Mouse (Mus musculus) G1E (cell line): ENCODE data around the gene Olfr209. TPM values are rescaled to one million over a fixed set of nuclear protein-coding genes. Genes with fewer than 3 reads are reported as not detected.
"Not testable (repeated sequence)": the region's sequence is repeated elsewhere in the genome, so short reads cannot be mapped to it uniquely, and the experiment has no call there.

Source experiments
- ATAC-seq: 2 replicates; pipeline ENCODE4 v1.8.0; 2016; ENCODE audit warnings: mild to moderate bottlenecking; ENCODE audit not compliant: insufficient number of reproducible peaks, poor library complexity, low FRiP score, severe bottlenecking; ENCODE audit errors: extremely low read depth
- DNase-seq: peaks from one replicate; pipeline ENCODE4 v3.0.0; 2012; ENCODE audit warnings: low spot score
- H3K27me3 ChIP-seq: 2 replicates; pipeline ENCODE4 v1.6.1; 2012; ENCODE audit warnings: mild to moderate bottlenecking, low read length, inconsistent platforms; ENCODE audit not compliant: insufficient read depth
- H3K36me3 ChIP-seq: replicated peaks from 2 replicates; pipeline ENCODE3; 2012; ENCODE audit warnings: mild to moderate bottlenecking, inconsistent platforms
- H3K4me1 ChIP-seq: 2 replicates; pipeline ENCODE4 v1.6.1; 2012; ENCODE audit warnings: low read depth, low read length, inconsistent platforms, mixed read lengths; ENCODE audit not compliant: insufficient read depth
- H3K4me3 ChIP-seq: 2 replicates; pipeline ENCODE4 v1.5.1; 2012; ENCODE audit warnings: low read depth, mild to moderate bottlenecking, inconsistent platforms, low read length, moderate library complexity, mixed read lengths
- H3K9me3 ChIP-seq: replicated peaks from 2 replicates; pipeline ENCODE4 v1.6.1; 2012; ENCODE audit warnings: inconsistent platforms
- CTCF ChIP-seq: IDR thresholded peaks from 2 replicates; pipeline ENCODE4 v1.5.1; 2012; ENCODE audit warnings: low read depth, low read length, inconsistent platforms, mixed read lengths
- GATA1 ChIP-seq: IDR thresholded peaks from 2 replicates; pipeline ENCODE4 v1.6.1; 2012; ENCODE audit warnings: borderline replicate concordance, low read length, inconsistent platforms, mixed read lengths
- GATA2 ChIP-seq: IDR thresholded peaks from 2 replicates; pipeline ENCODE4 v1.6.1; 2012; ENCODE audit warnings: low read depth, low read length, inconsistent platforms, borderline replicate concordance
- POLR2AphosphoS5 ChIP-seq: IDR thresholded peaks from 2 replicates; pipeline ENCODE4 v1.6.1; 2012; ENCODE audit warnings: low read depth, low read length, inconsistent platforms; ENCODE audit not compliant: insufficient replicate concordance
- TAL1 ChIP-seq: conservative IDR thresholded peaks from 2 replicates; pipeline ENCODE4 v1.6.1; 2012; ENCODE audit warnings: low read depth, low read length, inconsistent platforms, mixed read lengths
- polyA plus RNA-seq: library from polyadenylated mRNA; stranded (reverse); fragments of >175 nt; gene quantifications from 2 replicates; pipeline ENCODE4 v1.2.3, GENCODE M21; 2012
- total RNA-seq, 2 experiments: library from RNA; stranded (forward) in 1 of 2; stranded (reverse) in 1 of 2; fragments of 200-1000 nt in 1 of 2; fragments of >200 nt in 1 of 2; fragmentation: Nextera tagmentation in 1 of 2; gene quantifications; 2 replicates each; pipeline ENCODE4 v1.2.3; 2014 to 2017

The Olfr209 gene
- total and polyA plus RNA-seq, 3 experiments: 0.16 TPM; not detected in 2

DNA sequence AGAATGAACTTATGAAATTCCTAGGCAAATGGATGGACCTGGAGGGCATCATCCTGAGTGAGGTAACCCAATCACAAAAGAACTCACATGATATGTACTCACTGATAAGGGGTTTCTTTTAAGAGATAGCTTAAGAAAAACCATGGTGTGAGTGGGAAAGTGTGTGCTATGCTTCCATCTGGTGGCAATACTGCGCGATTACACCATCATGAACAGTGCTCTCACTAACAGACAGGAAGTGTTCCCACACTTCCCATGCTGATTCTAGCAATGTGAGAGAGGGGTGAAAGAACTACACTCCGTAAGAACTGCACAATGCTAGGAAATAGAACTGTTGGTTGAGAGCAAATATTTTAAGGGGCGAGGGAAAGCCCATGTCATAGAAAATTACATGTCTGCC lies 39.9 kb upstream of the Olfr209 start:
- ATAC-seq: peak; percentile 76
- Histone ChIP-seq H3K4me3 (no peak overlapping the region), H3K27me3 (no peaks in the 10 kb centered on the region; the same call in 1 of the 2 replicates), H3K4me1 (peaks cover 20% of the 10 kb centered on the region), H3K36me3 (no peaks in the 10 kb centered on the region), H3K9me3 (no peaks in the 10 kb centered on the region)
- DNase-seq: peak; percentile 41
- TF ChIP-seq TAL1 (no peak), CTCF (peak; percentile 79), GATA2 (no peak), GATA1 (no peak), POLR2AphosphoS5 (no peak)

DNA sequence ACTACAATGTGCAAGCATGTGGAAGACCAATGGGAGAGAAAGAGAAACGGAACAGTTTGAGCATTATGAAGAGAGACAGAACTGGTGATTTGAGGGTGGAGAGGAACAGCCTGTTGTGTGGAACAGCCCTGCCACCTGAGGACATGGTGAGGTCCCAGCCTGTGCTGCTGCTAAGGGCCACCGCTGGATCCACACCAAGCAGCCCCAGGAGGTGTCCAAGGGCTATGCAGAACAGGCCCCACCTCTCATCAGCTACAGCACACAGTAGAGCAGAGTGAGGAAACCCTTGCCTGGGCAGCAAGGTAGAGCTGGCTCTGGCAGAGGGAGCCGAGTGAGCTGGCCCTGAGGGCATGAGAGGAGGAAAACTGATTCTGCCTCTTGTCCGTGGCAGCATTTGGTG lies 38.2 kb upstream of the Olfr209 start:
- no peak for DNase-seq
- Histone ChIP-seq H3K4me3 (no peak overlapping the region), H3K4me1 (peaks cover 20% of the 10 kb centered on the region), H3K36me3 (no peaks in the 10 kb centered on the region), H3K9me3 (no peaks in the 10 kb centered on the region), H3K27me3 (no peaks in the 10 kb centered on the region; the same call in 1 of the 2 replicates)
- TF ChIP-seq POLR2AphosphoS5 (no peak), GATA2 (no peak), CTCF (no peak), GATA1 (no peak), TAL1 (no peak)
- no peak for ATAC-seq

DNA sequence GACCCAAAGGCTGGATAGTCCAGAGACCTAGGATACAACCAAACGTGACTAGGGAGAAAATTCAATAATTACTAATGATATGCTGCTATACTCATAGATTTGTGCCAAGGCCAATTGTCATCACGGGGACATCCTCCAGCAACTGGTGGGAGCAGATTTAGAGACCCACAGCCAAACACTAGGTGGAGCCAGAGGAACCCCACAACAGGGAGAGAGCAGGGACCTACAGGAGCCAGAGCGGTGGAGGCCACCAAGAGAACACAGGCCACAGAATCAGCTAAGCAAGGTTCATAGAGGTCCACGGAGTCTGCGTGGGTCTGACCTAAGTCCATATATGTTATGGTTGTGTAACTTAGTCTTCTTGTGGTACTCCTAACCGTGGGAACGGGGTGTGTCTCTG lies 37.3 kb upstream of the Olfr209 start:
- Histone ChIP-seq H3K27me3 (no peaks in the 10 kb centered on the region), H3K4me3 (no peak overlapping the region), H3K9me3 (no peaks in the 10 kb centered on the region), H3K36me3 (no peaks in the 10 kb centered on the region), H3K4me1 (peaks cover 19% of the 10 kb centered on the region)
- TF ChIP-seq CTCF (0 out of 2 replicates have a peak, but pooled peaks have one; percentile 7), GATA2 (no peak)
- ATAC-seq (peak; percentile 35; the same call in 1 of the 2 replicates), DNase-seq (peak; percentile 14)

DNA sequence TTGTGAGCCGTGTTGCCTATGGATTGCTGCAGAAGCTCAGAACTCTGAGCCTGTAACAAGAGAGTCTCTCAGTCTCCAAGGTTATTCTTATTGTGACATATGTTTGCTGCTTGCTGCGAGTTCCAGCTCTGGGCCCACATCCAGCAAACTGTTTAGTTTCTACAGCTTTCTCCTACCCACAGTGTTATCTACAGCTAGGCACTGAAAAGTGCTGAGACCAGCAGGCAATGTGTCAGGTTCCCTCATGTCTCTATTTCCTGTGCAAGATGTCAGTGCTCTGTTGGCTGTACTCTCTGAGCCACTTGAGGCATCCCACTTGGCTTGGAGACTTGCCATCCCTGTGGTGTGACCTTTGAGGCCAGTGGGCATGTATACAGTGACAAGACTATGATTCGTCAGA lies 29.5 kb upstream of the Olfr209 start:
- Histone ChIP-seq H3K4me1 (no peaks in the 10 kb centered on the region), H3K9me3 (no peaks in the 10 kb centered on the region), H3K4me3 (no peak overlapping the region), H3K36me3 (no peaks in the 10 kb centered on the region), H3K27me3 (no peaks in the 10 kb centered on the region)
- ATAC-seq (no peak), DNase-seq (no peak)
- TF ChIP-seq TAL1 (no peak), GATA2 (no peak), POLR2AphosphoS5 (no peak), GATA1 (no peak), CTCF (no peak)

DNA sequence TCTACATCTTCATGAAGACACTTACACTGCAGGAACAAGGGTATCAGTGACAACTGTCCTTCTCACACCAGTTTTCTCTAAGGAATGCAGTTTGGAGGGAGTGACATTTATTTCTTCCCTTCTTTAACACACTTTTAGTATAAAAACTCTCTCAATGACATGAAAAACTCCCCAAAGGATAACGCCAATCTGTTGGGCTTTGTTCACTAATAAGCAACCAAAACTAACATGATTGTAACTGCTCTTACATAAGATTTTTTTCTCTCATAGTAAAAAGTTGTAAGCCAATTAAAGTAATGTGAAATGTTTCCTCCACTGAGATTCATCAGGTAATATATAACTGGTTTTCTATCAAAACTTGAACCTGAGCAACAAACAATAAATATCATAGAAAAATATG lies 14.6 kb downstream of the Olfr209 start, which contains the start of gene Olfr206:
Gene Olfr206, minus strand, starts transcription at position 101 of the 400 bp plus-strand sequence.
- Histone ChIP-seq H3K4me3 (no peak within 1 kb of the TSS), H3K36me3 (no peaks in the 10 kb centered on the region), H3K27me3 (no peaks in the 10 kb centered on the region), H3K4me1 (no peaks in the 10 kb centered on the region), H3K9me3 (no peaks in the 10 kb centered on the region)
- DNase-seq (no peak), ATAC-seq (no peak)
- no peak for TF ChIP-seq POLR2AphosphoS5
- no peak for TF ChIP-seq CTCF
- TF ChIP-seq GATA1: no peak

DNA sequence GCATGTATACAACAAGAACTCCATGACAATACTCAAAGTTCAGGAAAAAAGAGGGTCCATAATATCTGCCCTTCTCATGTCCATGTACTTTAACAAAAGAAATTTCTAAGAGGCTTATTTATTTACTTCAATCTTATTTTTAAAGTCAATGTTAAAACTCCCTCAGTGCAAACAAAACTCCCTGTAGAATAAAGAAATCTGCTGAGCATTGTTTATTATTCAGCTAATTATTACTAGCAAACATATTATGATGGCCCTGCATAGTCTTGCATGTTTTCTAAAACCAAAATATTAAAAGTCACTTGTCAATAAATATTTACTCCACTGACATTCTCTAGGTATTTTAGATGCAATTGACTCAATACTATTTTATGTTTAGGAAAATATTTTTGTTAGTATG lies 32.8 kb downstream of the Olfr209 start, which contains the start of gene Olfr205:
Gene Olfr205, minus strand, starts transcription at position 101 of the 400 bp plus-strand sequence.
- no peak for DNase-seq
- Histone ChIP-seq H3K27me3 (no peaks in the 10 kb centered on the region), H3K36me3 (no peaks in the 10 kb centered on the region), H3K9me3 (no peaks in the 10 kb centered on the region), H3K4me3 (no peak within 1 kb of the TSS), H3K4me1 (no peaks in the 10 kb centered on the region)
- no peak for TF ChIP-seq CTCF
- TF ChIP-seq GATA2: no peak
- TF ChIP-seq GATA1: no peak
- no peak for TF ChIP-seq TAL1
- no peak for ATAC-seq

DNA sequence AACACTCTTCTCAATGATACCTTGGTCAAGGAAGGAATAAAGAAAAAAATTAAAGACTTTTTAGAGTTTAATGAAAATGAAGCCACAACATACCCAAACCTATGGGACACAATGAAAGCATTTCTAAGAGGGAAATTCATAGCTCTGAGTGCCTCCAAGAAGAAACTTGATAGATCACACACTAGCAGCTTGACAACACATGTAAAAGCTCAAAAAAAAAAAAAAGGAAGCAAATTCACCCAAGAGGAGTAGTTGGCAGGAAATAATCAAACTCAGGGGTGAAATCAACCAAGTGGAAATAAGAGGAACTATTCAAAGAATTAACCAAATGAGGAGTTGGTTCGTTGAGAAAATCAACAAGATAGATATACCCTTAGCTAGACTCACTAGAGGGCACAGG lies 40.5 kb downstream of the Olfr209 start:
- H3K4me1 ChIP-seq, DNase-seq, H3K9me3 ChIP-seq, H3K27me3 ChIP-seq, H3K4me3 ChIP-seq, H3K36me3 ChIP-seq, ATAC-seq: not testable (repeated sequence)
